Mouse (Mus musculus) olfactory bulb, adult 2 months (tissue): ENCODE measurements around the gene Prpf19.

Experiments
- CTCF ChIP-seq: fragments of 200-500 bp; IDR thresholded peaks from 2 replicates; pipeline ENCODE4 v1.5.1; 2012; ENCODE audit warnings: low read depth, mild to moderate bottlenecking, low read length, moderate library complexity; ENCODE audit not compliant: insufficient read depth
- POLR2A ChIP-seq: fragments of 200-500 bp; IDR thresholded peaks from 2 replicates; pipeline ENCODE4 v1.6.1; 2012; ENCODE audit warnings: mild to moderate bottlenecking, low read depth, low read length, moderate library complexity; ENCODE audit not compliant: insufficient read depth

GRCm38 (mm10) chr19:10880975-10881425 lies 14.0 kb upstream of the Prpf19 start:
- TF ChIP-seq CTCF: no peak
- no peak for TF ChIP-seq POLR2A
